Comparison of ENCODE assay signal across 32 mouse cellular contexts in the genomic region with DNA sequence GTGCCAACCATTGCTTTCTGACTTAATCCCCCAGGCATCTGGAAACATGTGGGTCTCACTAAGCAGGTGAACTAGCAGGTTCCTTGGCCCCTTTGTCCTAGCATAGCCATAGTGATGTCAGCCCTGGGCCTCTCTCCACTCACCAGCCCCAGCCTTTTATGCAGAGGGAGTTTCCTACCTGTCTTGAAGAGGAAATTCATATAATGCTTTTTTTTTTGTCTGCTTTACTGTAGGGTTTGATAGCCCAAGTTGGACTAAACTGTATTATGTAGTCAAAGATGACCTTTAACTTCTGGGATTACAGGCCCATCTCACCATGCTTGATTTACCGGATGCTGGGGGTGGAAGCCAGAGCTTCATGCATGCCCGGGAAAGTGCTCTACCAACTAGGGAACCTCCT. TPM values are rescaled to one million over a fixed set of nuclear protein-coding genes. Genes with fewer than 3 reads are reported as not detected.
DNase-seq lines count a peak whose midpoint lies in the region; ATAC-seq and TF ChIP-seq lines count a peak whose summit lies in the region.
"Had no signal": no experiment of that assay in that cellular context is flagged by ENCODE, and none has a peak within 500 bp of the region (broad histone marks: within the 10 kb centered on the region; RNA-seq: fewer than 3 reads in every experiment).

No protein-coding gene starts in this region.

- no peaks in the 10 kb centered on the region for H3K27me3 ChIP-seq in heart, embryonic 12.5 days (replicated peaks)
- no peaks in the 10 kb centered on the region for H3K27me3 ChIP-seq in heart, embryonic 10.5 days (ENCODE audit: insufficient read depth, poor library complexity, severe bottlenecking)
- H3K27me3 ChIP-seq in heart, embryonic 16.5 days (ENCODE audit: control insufficient read depth, insufficient read depth, low read length), result no peaks in the 10 kb centered on the region
- H3K27me3 ChIP-seq in heart, embryonic 11.5 days (ENCODE audit: control insufficient read depth, insufficient read depth, low read length), result no peaks in the 10 kb centered on the region
- no peaks in the 10 kb centered on the region for H3K27me3 ChIP-seq in CH12.LX (replicated peaks)
- H3K27me3 ChIP-seq: embryonic facial prominence, embryonic 13.5 days; forebrain, embryonic 12.5 days; forebrain, embryonic 15.5 days; hindbrain, embryonic 13.5 days; intestine, embryonic 15.5 days had no signal

- no peaks in the 10 kb centered on the region for H3K9me3 ChIP-seq in heart, embryonic 12.5 days (replicated peaks)
- H3K9me3 ChIP-seq in heart, embryonic 10.5 days, result no peaks in the 10 kb centered on the region
- H3K9me3 ChIP-seq in heart, embryonic 16.5 days (replicated peaks; ENCODE audit: control insufficient read depth, low read length), result no peaks in the 10 kb centered on the region
- no peaks in the 10 kb centered on the region for H3K9me3 ChIP-seq in heart, embryonic 11.5 days (replicated peaks; ENCODE audit: control insufficient read depth, low read length)
- H3K9me3 ChIP-seq in CH12.LX (replicated peaks; ENCODE audit: low read length), result no peaks in the 10 kb centered on the region
- H3K9me3 ChIP-seq: embryonic facial prominence, embryonic 10.5 days; embryonic facial prominence, embryonic 13.5 days; forebrain, embryonic 12.5 days; forebrain, embryonic 15.5 days; hindbrain, embryonic 10.5 days; hindbrain, embryonic 13.5 days; intestine, embryonic 15.5 days had no signal

- no peaks in the 10 kb centered on the region; the same call in 1 of the 2 replicates for H3K79me2 ChIP-seq in CH12.LX (replicated peaks; ENCODE audit: control insufficient read depth, extremely low read depth, insufficient read depth, poor library complexity, severe bottlenecking)

- ATAC-seq in heart, embryonic 12.5 days (ENCODE audit: insufficient number of reproducible peaks, low FRiP score), result no peak
- ATAC-seq in heart, embryonic 16.5 days (replicated peaks; ENCODE audit: extremely low read depth, insufficient read depth, low FRiP score), result no peak
- ATAC-seq in heart, embryonic 11.5 days (replicated peaks; ENCODE audit: insufficient number of reproducible peaks, low FRiP score, low TSS enrichment), result no peak
- ATAC-seq: activated CD4-positive, CD25-positive, alpha-beta regulatory T cell, adult 4 months; forebrain, embryonic 15.5 days; hindbrain, embryonic 16.5 days; intestine, embryonic 15.5 days had no signal

- TF ChIP-seq POLR2A in CH12.LX (IDR thresholded peaks at IDR 0.05; ENCODE audit: low read depth, low read length), result no peak

- dilution Hi-C loops in CH12.LX (cut with MboI; ENCODE audit: extremely low pct_ligation_motif_present, extremely low pct_unique_long_range_greater_than_20kb, low sequenced_read_pairs), result no loop called here

- no peak for DNase-seq in heart, embryonic 10.5 days (ENCODE audit: low spot score)
- no peak for DNase-seq in CH12.LX (ENCODE audit: extremely low read depth)
- no peak for DNase-seq in spleen, postnatal 36 days (ENCODE audit: low spot score in 2 of 2)
- DNase-seq: adrenal gland, adult 8-10 months; adrenal gland, postnatal 25 days; B cell, adult 2 months; cerebellum, adult 11-12 months; cerebellum, adult 8-10 months; cerebellum, postnatal 10 days; cerebellum, postnatal 36 days; embryo, embryonic 11 days; gastrocnemius, postnatal 14 days; heart, adult 11 months; heart, postnatal 14 days; kidney, adult 11 months had no signal

- TF ChIP-seq CTCF in CH12.LX (conservative IDR thresholded peaks at IDR 0.05 in 1 of 2, IDR thresholded peaks at IDR 0.05 in 1 of 2; ENCODE audit: low read depth in 2 of 2, low read length in 2 of 2), result no peak

- in situ Hi-C loops in CH12.LX (cut with MboI; ENCODE audit: low pct_ligation_motif_present, low pct_unique_long_range_greater_than_20kb, low sequenced_read_pairs), result no loop called here

- peaks cover 41% of the 10 kb centered on the region for H3K36me3 ChIP-seq in heart, embryonic 12.5 days
- H3K36me3 ChIP-seq in heart, embryonic 10.5 days, result peaks cover 47% of the 10 kb centered on the region
- H3K36me3 ChIP-seq in heart, embryonic 16.5 days (ENCODE audit: control insufficient read depth, insufficient read depth), result peaks cover 34% of the 10 kb centered on the region
- peaks cover 14% of the 10 kb centered on the region for H3K36me3 ChIP-seq in heart, embryonic 11.5 days (ENCODE audit: control insufficient read depth, insufficient read depth, low read length)
- H3K36me3 ChIP-seq in CH12.LX (replicated peaks in 1 of 2; ENCODE audit: control insufficient read depth in 1 of 2, insufficient read depth in 1 of 2, low read length in 1 of 2), result peaks cover 24 to 59% of the 10 kb centered on the region in 2 experiments

- no peak overlapping the region for H3K4me3 ChIP-seq in heart, embryonic 12.5 days
- H3K4me3 ChIP-seq in heart, embryonic 10.5 days, result no peak overlapping the region
- H3K4me3 ChIP-seq in heart, embryonic 16.5 days (ENCODE audit: low read length), result no peak overlapping the region
- H3K4me3 ChIP-seq in heart, embryonic 11.5 days (ENCODE audit: low read depth, low read length), result no peak overlapping the region
- no peak overlapping the region for H3K4me3 ChIP-seq in CH12.LX (replicated peaks in 1 of 3; ENCODE audit: low read depth in 2 of 3, low read length in 2 of 3, poor library complexity in 1 of 3)
- H3K4me3 ChIP-seq: embryonic facial prominence, embryonic 10.5 days; embryonic facial prominence, embryonic 13.5 days; erythroblast, embryonic 14.5 days; forebrain, embryonic 12.5 days; forebrain, embryonic 15.5 days; hindbrain, embryonic 10.5 days; hindbrain, embryonic 13.5 days; intestine, embryonic 15.5 days had no signal

- no peak for TF ChIP-seq EP300 in CH12.LX (IDR thresholded peaks at IDR 0.05; ENCODE audit: low read length)

- peaks cover 45% of the 10 kb centered on the region for H3K4me1 ChIP-seq in heart, embryonic 12.5 days (replicated peaks)
- H3K4me1 ChIP-seq in heart, embryonic 10.5 days, result peaks cover 17% of the 10 kb centered on the region
- peaks cover 29% of the 10 kb centered on the region for H3K4me1 ChIP-seq in heart, embryonic 16.5 days (ENCODE audit: control insufficient read depth, insufficient read depth, low read length)
- H3K4me1 ChIP-seq in heart, embryonic 11.5 days (ENCODE audit: control insufficient read depth, insufficient read depth, low read length), result peaks cover 18% of the 10 kb centered on the region
- H3K4me1 ChIP-seq in CH12.LX (ENCODE audit: control insufficient read depth in 1 of 2, insufficient read depth in 2 of 2), result peaks cover 20 to 59% of the 10 kb centered on the region in 2 experiments
- H3K4me1 ChIP-seq: intestine, embryonic 15.5 days had no signal

- TF ChIP-seq RAD21 in CH12.LX (IDR thresholded peaks at IDR 0.05; ENCODE audit: low read depth, low read length), result no peak

- no peak overlapping the region for H3K9ac ChIP-seq in heart, embryonic 12.5 days
- H3K9ac ChIP-seq in heart, embryonic 16.5 days (ENCODE audit: low read length), result no peak overlapping the region
- H3K9ac ChIP-seq in heart, embryonic 11.5 days (ENCODE audit: low read depth, low read length), result no peak overlapping the region
- H3K9ac ChIP-seq in CH12.LX (ENCODE audit: insufficient read depth, low read depth), result no peak overlapping the region
- H3K9ac ChIP-seq: embryonic facial prominence, embryonic 13.5 days; forebrain, embryonic 12.5 days; forebrain, embryonic 15.5 days; hindbrain, embryonic 13.5 days; intestine, embryonic 15.5 days had no signal

- H3K4me2 ChIP-seq in heart, embryonic 12.5 days, result no peak overlapping the region
- H3K4me2 ChIP-seq in heart, embryonic 16.5 days (ENCODE audit: low read depth, low read length), result no peak overlapping the region
- no peak overlapping the region for H3K4me2 ChIP-seq in heart, embryonic 11.5 days
- no peak overlapping the region for H3K4me2 ChIP-seq in CH12.LX (ENCODE audit: insufficient read depth, low read depth, poor library complexity, severe bottlenecking)
- H3K4me2 ChIP-seq: embryonic facial prominence, embryonic 13.5 days; forebrain, embryonic 12.5 days; forebrain, embryonic 15.5 days; hindbrain, embryonic 13.5 days; intestine, embryonic 15.5 days had no signal

- peak overlapping the region; percentile 42; the same call in 1 of the 2 replicates for H3K27ac ChIP-seq in heart, embryonic 12.5 days (ENCODE audit: poor library complexity, severe bottlenecking)
- no peak overlapping the region for H3K27ac ChIP-seq in heart, embryonic 10.5 days
- H3K27ac ChIP-seq in heart, embryonic 16.5 days (ENCODE audit: low read length), result peak overlapping the region; percentile 64
- H3K27ac ChIP-seq in heart, embryonic 11.5 days (ENCODE audit: low read depth, low read length), result no peak overlapping the region
- H3K27ac ChIP-seq in CH12.LX (ENCODE audit: insufficient read depth, low read depth), result no peak overlapping the region
- H3K27ac ChIP-seq: embryonic facial prominence, embryonic 10.5 days; embryonic facial prominence, embryonic 13.5 days; forebrain, embryonic 12.5 days; forebrain, embryonic 15.5 days; hindbrain, embryonic 10.5 days; hindbrain, embryonic 13.5 days; intestine, embryonic 15.5 days had no signal

- 90% methylated on average over 2 of the region's 2 CpGs for WGBS in heart, embryonic 12.5 days
- WGBS in heart, embryonic 10.5 days, result 95% methylated on average over 2 of the region's 2 CpGs
- 95% methylated on average over 2 of the region's 2 CpGs for WGBS in heart, embryonic 16.5 days
- 93% methylated on average over 2 of the region's 2 CpGs for WGBS in heart, embryonic 11.5 days (ENCODE audit: insufficient replicate concordance)

RNA-seq across cellular contexts. Expression of gene Gm45233, which starts 5.9 kb away (rescaled TPM):
- polyA plus RNA-seq in heart, embryonic 12.5 days (2016; fragmentation: Nextera tagmentation; extraction: Ambion mirVana), result 0.46 TPM in 1 of 2 replicates, not detected in the other
- polyA plus RNA-seq in heart, embryonic 10.5 days (2016; fragmentation: Nextera tagmentation; extraction: Ambion mirVana), result not detected in 2 replicates
- polyA plus RNA-seq in heart, embryonic 16.5 days (2015; fragmentation: Nextera tagmentation; extraction: Ambion mirVana), result 0.18 and 0.97 TPM in 2 replicates
- not detected in 2 replicates for polyA plus RNA-seq in heart, embryonic 11.5 days (2014; fragmentation: Nextera tagmentation; extraction: Ambion mirVana)
- total RNA-seq in CH12.LX (2012; rRNA removed), result not detected in 2 replicates
- 0.39 TPM in 1 of 2 replicates, not detected in the other for total RNA-seq in CH12.LX (2014; rRNA removed)
- polyA plus RNA-seq in CH12.LX (2012; ENCODE audit: insufficient read length, low read depth), result 0.66 TPM in 1 of 2 replicates, not detected in the other
- polyA plus RNA-seq: activated CD4-positive, CD25-positive, alpha-beta regulatory T cell, adult 4 months; erythroblast, embryonic 14.5 days; forebrain, embryonic 15.5 days; hindbrain, embryonic 16.5 days had no signal

RNA-seq across cellular contexts. Expression of gene Etfb, which starts 5.9 kb away (rescaled TPM):
- polyA plus RNA-seq in heart, embryonic 12.5 days (2016; fragmentation: Nextera tagmentation; extraction: Ambion mirVana), result 460 and 473 TPM in 2 replicates
- 505 and 580 TPM in 2 replicates for polyA plus RNA-seq in heart, embryonic 10.5 days (2016; fragmentation: Nextera tagmentation; extraction: Ambion mirVana)
- 803 and 831 TPM in 2 replicates for polyA plus RNA-seq in heart, embryonic 16.5 days (2015; fragmentation: Nextera tagmentation; extraction: Ambion mirVana)
- polyA plus RNA-seq in heart, embryonic 11.5 days (2014; fragmentation: Nextera tagmentation; extraction: Ambion mirVana), result 538 and 556 TPM in 2 replicates
- 186 and 201 TPM in 2 replicates for total RNA-seq in CH12.LX (2012; rRNA removed)
- total RNA-seq in CH12.LX (2014; rRNA removed), result 147 and 157 TPM in 2 replicates
- polyA plus RNA-seq in CH12.LX (2012; ENCODE audit: insufficient read length, low read depth), result 201 and 248 TPM in 2 replicates

RNA-seq across cellular contexts. Expression of gene Cldnd2, which starts 9.2 kb away (rescaled TPM):
- polyA plus RNA-seq in heart, embryonic 12.5 days (2016; fragmentation: Nextera tagmentation; extraction: Ambion mirVana), result not detected in 2 replicates
- not detected in 2 replicates for polyA plus RNA-seq in heart, embryonic 10.5 days (2016; fragmentation: Nextera tagmentation; extraction: Ambion mirVana)
- polyA plus RNA-seq in heart, embryonic 16.5 days (2015; fragmentation: Nextera tagmentation; extraction: Ambion mirVana), result not detected in 2 replicates
- polyA plus RNA-seq in heart, embryonic 11.5 days (2014; fragmentation: Nextera tagmentation; extraction: Ambion mirVana), result not detected in 2 replicates
- total RNA-seq in CH12.LX (2012; rRNA removed) (not detected in 2 replicates), CH12.LX (2014; rRNA removed) (not detected in 2 replicates)
- polyA plus RNA-seq in CH12.LX (2012; ENCODE audit: insufficient read length, low read depth), result not detected in 2 replicates
- total RNA-seq: adrenal gland, adult 8-10 months; adrenal gland, postnatal 25 days; gastrocnemius, postnatal 14 days; gastrocnemius, postnatal 4 days; heart, postnatal 14 days had no signal
- polyA plus RNA-seq: brain, embryonic 14.5 days; cortical plate, adult 2 months; embryonic facial prominence, embryonic 10.5 days; embryonic facial prominence, embryonic 13.5 days; erythroblast, embryonic 14.5 days; forebrain, embryonic 12.5 days; forebrain, embryonic 15.5 days; hindbrain, embryonic 10.5 days; hindbrain, embryonic 13.5 days; hindbrain, embryonic 16.5 days; kidney, embryonic 14.5 days had no signal

RNA-seq across cellular contexts. Expression of gene Nkg7, which starts 12.9 kb away (rescaled TPM):
- polyA plus RNA-seq in heart, embryonic 12.5 days (2016; fragmentation: Nextera tagmentation; extraction: Ambion mirVana), result 0.27 TPM in 1 of 2 replicates, not detected in the other
- not detected in 2 replicates for polyA plus RNA-seq in heart, embryonic 10.5 days (2016; fragmentation: Nextera tagmentation; extraction: Ambion mirVana)
- polyA plus RNA-seq in heart, embryonic 16.5 days (2015; fragmentation: Nextera tagmentation; extraction: Ambion mirVana), result 11.6 and 20.9 TPM in 2 replicates
- 0.82 TPM in 1 of 2 replicates, not detected in the other for polyA plus RNA-seq in heart, embryonic 11.5 days (2014; fragmentation: Nextera tagmentation; extraction: Ambion mirVana)
- total RNA-seq in CH12.LX (2012; rRNA removed), result 0.25 TPM in 1 of 2 replicates, not detected in the other
- total RNA-seq in CH12.LX (2014; rRNA removed), result not detected in 2 replicates
- polyA plus RNA-seq in CH12.LX (2012; ENCODE audit: insufficient read length, low read depth), result not detected in 2 replicates
- total RNA-seq: gastrocnemius, postnatal 14 days; gastrocnemius, postnatal 4 days; heart, postnatal 14 days had no signal
- polyA plus RNA-seq: brain, embryonic 14.5 days; cortical plate, adult 2 months; embryonic facial prominence, embryonic 10.5 days; erythroblast, embryonic 14.5 days; forebrain, embryonic 15.5 days; hindbrain, embryonic 10.5 days; kidney, embryonic 14.5 days had no signal

RNA-seq across cellular contexts. Expression of gene Vsig10l, which starts 13.1 kb away (rescaled TPM):
- polyA plus RNA-seq in heart, embryonic 12.5 days (2016; fragmentation: Nextera tagmentation; extraction: Ambion mirVana), result 2.1 and 2.4 TPM in 2 replicates
- polyA plus RNA-seq in heart, embryonic 10.5 days (2016; fragmentation: Nextera tagmentation; extraction: Ambion mirVana), result 1.4 and 1.5 TPM in 2 replicates
- polyA plus RNA-seq in heart, embryonic 16.5 days (2015; fragmentation: Nextera tagmentation; extraction: Ambion mirVana), result 3.4 and 4.2 TPM in 2 replicates
- polyA plus RNA-seq in heart, embryonic 11.5 days (2014; fragmentation: Nextera tagmentation; extraction: Ambion mirVana), result 0.99 and 1.9 TPM in 2 replicates
- 0.17 TPM in 2 replicates for total RNA-seq in CH12.LX (2012; rRNA removed)
- 0.12 TPM in 2 replicates for total RNA-seq in CH12.LX (2014; rRNA removed)
- polyA plus RNA-seq in CH12.LX (2012; ENCODE audit: insufficient read length, low read depth), result 0.99 and 1.8 TPM in 2 replicates

Comparison
In these comparisons a context has a peak if more than half of its experiments do, and no peak if none do; other contexts are left out.
1. H3K27ac ChIP-seq: peak in heart, embryonic 12.5 days (single experiment) and heart, embryonic 16.5 days (single experiment); none in heart, embryonic 10.5 days (single experiment), heart, embryonic 11.5 days (single experiment) and CH12.LX (single experiment).